Mouse (Mus musculus) liver, embryonic 14.5 days (tissue): ENCODE data around the gene Zfp651.

ENCODE experiments used
- CTCF ChIP-seq: IDR thresholded peaks from 2 replicates; pipeline ENCODE4 v1.5.1; 2016; ENCODE audit warnings: antibody characterized with exemption, low read depth, control low read depth
- EP300 ChIP-seq: IDR thresholded peaks from 2 replicates; pipeline ENCODE4 v1.6.1; 2016; ENCODE audit warnings: antibody characterized with exemption, low read depth

GRCm38 (mm10) chr9:121802747-121803146, 43.6 kb downstream of the Zfp651 start:
- TF ChIP-seq CTCF, result no peak
- TF ChIP-seq EP300, result no peak
